Mouse (Mus musculus) embryonic fibroblast, embryonic 13.5 days (primary cell): ENCODE data around the gene Vmn1r207-ps.
"Not testable (repeated sequence)": the region's sequence is repeated elsewhere in the genome, so short reads cannot be mapped to it uniquely, and the experiment has no call there.

ENCODE experiments used
- CTCF ChIP-seq: IDR thresholded peaks from 2 replicates; pipeline ENCODE4 v1.5.1; 2011; ENCODE audit warnings: mild to moderate bottlenecking, control low read depth, low read length, moderate library complexity, borderline replicate concordance; ENCODE audit not compliant: insufficient read depth
- POLR2A ChIP-seq: IDR thresholded peaks from 2 replicates; pipeline ENCODE4 v1.6.1; 2011; ENCODE audit warnings: low read depth, mild to moderate bottlenecking, control low read depth, low read length, moderate library complexity

- TF ChIP-seq CTCF, POLR2A: not testable (repeated sequence)
Measured at GRCm38 (mm10) chr13:22771592-22771991, 42.2 kb upstream of the Vmn1r207-ps start.
